Mouse (Mus musculus) C2C12 (cell line): ENCODE results near the gene Samd14.

Experiments
- CTCF ChIP-seq: IDR thresholded peaks from one replicate; pipeline ENCODE4 v1.5.1; 2011; ENCODE audit not compliant: control insufficient read depth, insufficient read depth, insufficient read length
- MAX ChIP-seq: IDR thresholded peaks from one replicate; pipeline ENCODE4 v1.6.1; 2011; ENCODE audit warnings: mild to moderate bottlenecking, control low read depth
- MYOD1 ChIP-seq: IDR thresholded peaks from one replicate; pipeline ENCODE4 v1.6.1; 2011; ENCODE audit warnings: low read depth; ENCODE audit not compliant: control insufficient read depth, insufficient read length

DNA sequence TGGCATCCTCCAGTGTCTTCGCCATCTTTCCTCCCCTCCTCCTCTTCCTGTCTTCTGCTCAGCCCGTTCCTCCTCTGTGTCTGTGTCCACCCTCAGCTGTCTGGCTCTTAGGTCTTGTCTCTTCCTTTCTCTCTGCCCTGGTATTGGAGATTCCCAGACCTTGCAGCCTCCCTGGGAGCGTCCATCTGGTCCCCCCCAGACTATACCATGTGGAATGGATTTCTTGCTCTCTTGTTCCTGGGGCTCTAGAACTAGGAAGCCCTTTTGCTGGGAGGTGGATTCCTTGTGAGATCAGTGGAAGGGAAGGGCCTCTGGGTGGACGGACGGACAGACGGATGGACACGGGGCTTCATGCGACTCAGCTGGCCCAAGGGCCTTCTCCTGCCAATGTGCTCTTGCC is 13.6 kb upstream of the Samd14 start:
- no peak for TF ChIP-seq CTCF
- TF ChIP-seq MYOD1: no peak
- TF ChIP-seq MAX: no peak
